Mouse (Mus musculus) CH12.LX (cell line): ENCODE measurements around the gene Atp8b3. TPM values are rescaled to one million over a fixed set of nuclear protein-coding genes. Genes with fewer than 3 reads are reported as not detected.

Experiments
- DNase-seq: peaks from one replicate; pipeline ENCODE4 v3.0.0-alpha.2; 2013; ENCODE audit errors: extremely low read depth
- H3K27ac ChIP-seq: 2 replicates; pipeline ENCODE4 v1.5.1; 2012; ENCODE audit warnings: low read depth, mild to moderate bottlenecking, control low read depth, moderate library complexity; ENCODE audit not compliant: insufficient read depth
- H3K27me3 ChIP-seq: replicated peaks from 2 replicates; pipeline ENCODE3; 2012; ENCODE audit warnings: inconsistent platforms
- H3K36me3 ChIP-seq, 2 experiments: replicated peaks in 1 of 2; 2 replicates each; pipeline versions ENCODE3 to v1.6.1; 2012; ENCODE audit warnings: inconsistent platforms in 1 of 2, low read length in 1 of 2, mild to moderate bottlenecking in 1 of 2, mixed read lengths in 1 of 2, moderate library complexity in 1 of 2; ENCODE audit not compliant: control insufficient read depth in 1 of 2, insufficient read depth in 1 of 2
- H3K4me1 ChIP-seq, 2 experiments: 2 replicates each; pipeline ENCODE4 v1.6.1; 2012; ENCODE audit warnings: inconsistent platforms in 1 of 2, moderate library complexity in 1 of 2; ENCODE audit not compliant: insufficient read depth in 2 of 2, control insufficient read depth in 1 of 2
- H3K4me2 ChIP-seq: 2 replicates; pipeline ENCODE4 v1.6.1; 2012; ENCODE audit warnings: low read depth, mild to moderate bottlenecking, control low read depth; ENCODE audit not compliant: poor library complexity, insufficient read depth, severe bottlenecking
- H3K4me3 ChIP-seq, 3 experiments: fragments of 150-350 bp in 1 of 3; sonication (generic) in 1 of 3; replicated peaks in 1 of 3; 2 replicates each; pipeline versions ENCODE3 to v1.5.1; 2011 to 2012; ENCODE audit warnings: low read depth in 2 of 3, low read length in 2 of 3, mild to moderate bottlenecking in 2 of 3, moderate library complexity in 2 of 3, control low read depth in 1 of 3, improper control_type of control experiment in 1 of 3, inconsistent platforms in 1 of 3, mixed read lengths in 1 of 3; ENCODE audit not compliant: poor library complexity in 1 of 3
- H3K79me2 ChIP-seq: replicated peaks from 2 replicates; pipeline ENCODE4 v1.6.1; 2012; ENCODE audit warnings: mild to moderate bottlenecking, moderate library complexity; ENCODE audit not compliant: control insufficient read depth, poor library complexity, insufficient read depth, severe bottlenecking; ENCODE audit errors: extremely low read depth
- H3K9ac ChIP-seq: 2 replicates; pipeline ENCODE4 v1.6.1; 2012; ENCODE audit warnings: low read depth, mild to moderate bottlenecking, control low read depth, moderate library complexity; ENCODE audit not compliant: insufficient read depth
- H3K9me3 ChIP-seq: replicated peaks from 2 replicates; pipeline ENCODE3; 2012; ENCODE audit warnings: low read length, inconsistent platforms, mixed read lengths
- BHLHE40 ChIP-seq: IDR thresholded peaks from 2 replicates; pipeline ENCODE4 v1.6.1; 2011; ENCODE audit warnings: mild to moderate bottlenecking, low read depth, low read length, improper control_type of control experiment
- CHD2 ChIP-seq: IDR thresholded peaks from 2 replicates; pipeline ENCODE4 v1.6.1; 2011; ENCODE audit warnings: low read length, improper control_type of control experiment
- CTCF ChIP-seq, 2 experiments: IDR thresholded peaks in 1 of 2; conservative IDR thresholded peaks in 1 of 2; 2 replicates each; pipeline ENCODE4 v1.5.1; 2011 to 2012; ENCODE audit warnings: low read depth in 2 of 2, low read length in 2 of 2, improper control_type of control experiment in 1 of 2, inconsistent platforms in 1 of 2, mild to moderate bottlenecking in 1 of 2, moderate library complexity in 1 of 2
- E2F4 ChIP-seq: IDR thresholded peaks from 2 replicates; pipeline ENCODE4 v1.6.1; 2011; ENCODE audit warnings: low read depth, low read length, improper control_type of control experiment; ENCODE audit not compliant: insufficient replicate concordance
- EP300 ChIP-seq: IDR thresholded peaks from 2 replicates; pipeline ENCODE4 v1.6.1; 2011; ENCODE audit warnings: low read length, improper control_type of control experiment
- ETS1 ChIP-seq: conservative IDR thresholded peaks from 2 replicates; pipeline ENCODE4 v1.6.1; 2012; ENCODE audit warnings: low read depth, mild to moderate bottlenecking, inconsistent platforms, low read length, improper control_type of control experiment, moderate library complexity
- IRF4 ChIP-seq: IDR thresholded peaks from 2 replicates; pipeline ENCODE4 v1.6.1; 2014; ENCODE audit warnings: low read depth, mild to moderate bottlenecking, inconsistent platforms, low read length, improper control_type of control experiment
- JUND ChIP-seq: conservative IDR thresholded peaks from 2 replicates; pipeline ENCODE4 v1.6.1; 2011; ENCODE audit warnings: low read depth, low read length, improper control_type of control experiment
- MAX ChIP-seq: IDR thresholded peaks from 2 replicates; pipeline ENCODE4 v1.6.1; 2011; ENCODE audit warnings: low read length, improper control_type of control experiment
- NELFE ChIP-seq: IDR thresholded peaks from 2 replicates; pipeline ENCODE4 v1.6.1; 2011; ENCODE audit warnings: low read depth, low read length, improper control_type of control experiment
- NRF1 ChIP-seq: IDR thresholded peaks from 2 replicates; pipeline ENCODE4 v1.6.1; 2014; ENCODE audit warnings: low read depth, mild to moderate bottlenecking, inconsistent platforms, low read length, improper control_type of control experiment, moderate library complexity
- PAX5 ChIP-seq: IDR thresholded peaks from 2 replicates; pipeline ENCODE4 v1.6.1; 2012; ENCODE audit warnings: low read length, inconsistent platforms, mixed read lengths
- POLR2A ChIP-seq: IDR thresholded peaks from 2 replicates; pipeline ENCODE4 v1.6.1; 2011; ENCODE audit warnings: low read depth, mild to moderate bottlenecking, improper control_type of control experiment, low read length
- RAD21 ChIP-seq: IDR thresholded peaks from 2 replicates; pipeline ENCODE4 v1.6.1; 2011; ENCODE audit warnings: low read depth, mild to moderate bottlenecking, low read length, improper control_type of control experiment, moderate library complexity
- RCOR1 ChIP-seq: conservative IDR thresholded peaks from 2 replicates; pipeline ENCODE4 v1.6.1; 2012; ENCODE audit warnings: low read depth, mild to moderate bottlenecking, inconsistent platforms, low read length, improper control_type of control experiment
- SMC3 ChIP-seq: IDR thresholded peaks from 2 replicates; pipeline ENCODE4 v1.6.1; 2011; ENCODE audit warnings: low read depth, low read length, improper control_type of control experiment
- TCF12 ChIP-seq: IDR thresholded peaks from 2 replicates; pipeline ENCODE4 v1.6.1; 2014; ENCODE audit warnings: low read depth, mild to moderate bottlenecking, inconsistent platforms, low read length, improper control_type of control experiment
- UBTF ChIP-seq: IDR thresholded peaks from 2 replicates; pipeline ENCODE4 v1.6.1; 2012; ENCODE audit warnings: low read depth, mild to moderate bottlenecking, inconsistent platforms, low read length, improper control_type of control experiment, moderate library complexity
- USF1 ChIP-seq: IDR thresholded peaks from 2 replicates; pipeline ENCODE4 v1.6.1; 2014; ENCODE audit warnings: low read depth, mild to moderate bottlenecking, inconsistent platforms, low read length, improper control_type of control experiment
- ZC3H11A ChIP-seq: IDR thresholded peaks from 2 replicates; pipeline ENCODE4 v1.6.1; 2012; ENCODE audit warnings: low read depth, mild to moderate bottlenecking, inconsistent platforms, low read length, improper control_type of control experiment
- dilution Hi-C: fragments of 300-500 bp; cut with MboI; formaldehyde crosslinking; loops from 2 replicates; pipeline ENCODE4 v1.14.3; 2020; ENCODE audit warnings: low sequenced_read_pairs; ENCODE audit not compliant: extremely low pct_unique_long_range_greater_than_20kb, extremely low pct_ligation_motif_present
- in situ Hi-C: fragments of 300-500 bp; cut with MboI; formaldehyde crosslinking; loops from 3 replicates; pipeline ENCODE4 v1.14.3; 2019; ENCODE audit warnings: low sequenced_read_pairs, low pct_ligation_motif_present, low pct_unique_long_range_greater_than_20kb, mixed read lengths
- polyA plus RNA-seq: library from polyadenylated mRNA; unstranded; fragments of >175 nt; gene quantifications from 2 replicates; pipeline ENCODE4 v1.2.1, GENCODE M21; 2012; ENCODE audit warnings: low read depth; ENCODE audit not compliant: insufficient read length
- total RNA-seq, 2 experiments: library from RNA; depleted of rRNA; stranded (reverse); fragments of 300-350 nt in 1 of 2; fragments of >200 nt in 1 of 2; gene quantifications; 2 replicates each; pipeline ENCODE4 v1.2.3; 2012 to 2014

Gene Atp8b3
- total and polyA plus RNA-seq, 3 experiments, result 0.08 to 0.27 (median 0.21) TPM

GRCm38 (mm10) chr10:80549279-80549678, 10.4 kb upstream of the Atp8b3 start:
- in situ Hi-C loops, result no loop called here
- peaks cover 63 to 94% of the 10 kb centered on the region in 2 experiments for H3K36me3 ChIP-seq
- dilution Hi-C loops, result no loop called here

DNA sequence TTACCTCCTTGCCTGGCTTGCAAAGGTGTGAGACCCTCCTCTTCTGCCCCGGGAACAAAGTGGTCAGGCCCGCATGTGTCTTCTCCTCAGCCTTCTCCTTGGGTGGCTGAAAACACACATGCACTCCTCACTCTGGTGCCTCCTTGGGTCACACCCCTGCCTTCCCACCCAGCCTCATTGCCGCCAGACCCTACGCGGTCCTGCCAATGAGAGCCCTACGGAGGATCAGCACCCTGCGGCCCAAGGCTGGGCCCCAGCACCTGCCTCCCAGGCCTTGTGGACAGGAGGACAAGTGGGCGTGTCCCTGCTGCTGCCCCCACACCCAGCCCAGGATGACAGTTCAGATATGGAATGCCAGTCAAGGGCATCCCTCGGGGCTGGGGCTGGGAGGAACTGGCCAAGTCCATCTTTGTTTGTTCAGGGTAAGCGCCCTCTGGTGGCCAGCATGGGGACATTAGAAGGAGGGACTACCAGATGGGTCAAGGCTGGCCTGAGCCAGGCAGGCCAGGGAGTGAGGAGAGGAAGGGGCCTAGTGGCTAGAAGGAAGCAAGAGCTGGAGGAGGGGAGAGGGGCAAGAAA, 9.6 kb upstream of the Atp8b3 start:
- H3K27ac ChIP-seq, result no peak overlapping the region
- H3K36me3 ChIP-seq, result peaks cover 71 to 94% of the 10 kb centered on the region in 2 experiments
- no peak overlapping the region for H3K4me3 ChIP-seq
- peaks cover 0 to 6% of the 10 kb centered on the region in 2 experiments; a peak in 2 of 4 replicates for H3K4me1 ChIP-seq
- H3K27me3 ChIP-seq, result no peaks in the 10 kb centered on the region
- H3K79me2 ChIP-seq, result peaks cover 9% of the 10 kb centered on the region; the same call in 1 of the 2 replicates
- in situ Hi-C loops (no loop called here), dilution Hi-C loops (no loop called here)
- TF ChIP-seq SMC3 (peak; percentile 71), RAD21 (peak; percentile 10), CTCF (conservative IDR thresholded peaks at IDR 0.05 in 1 of 2, IDR thresholded peaks at IDR 0.05 in 1 of 2; ENCODE audit: low read depth in 2 of 2, low read length in 2 of 2) (peak; percentile 10 to 70; a peak in 2 of 4 replicates), USF1 (no peak), IRF4 (0 out of 2 replicates have a peak, but pooled peaks have one; percentile 14)
- no peak overlapping the region for H3K4me2 ChIP-seq
- H3K9me3 ChIP-seq, result no peaks in the 10 kb centered on the region
- peak; percentile 30 for DNase-seq
- H3K9ac ChIP-seq, result no peak overlapping the region

More at GRCm38 (mm10) chr10:80549279-80549678, 10.4 kb upstream of the Atp8b3 start:
- DNase-seq, result no peak
- no peak overlapping the region for H3K4me2 ChIP-seq
- TF ChIP-seq EP300, result no peak
- no peak for TF ChIP-seq USF1
- TF ChIP-seq TCF12, result no peak
- no peak for TF ChIP-seq E2F4
- TF ChIP-seq ETS1, result no peak
- TF ChIP-seq UBTF, result no peak
- TF ChIP-seq PAX5, result no peak
- H3K9ac ChIP-seq, result no peak overlapping the region
- H3K4me1 ChIP-seq, result peaks cover 0 to 6% of the 10 kb centered on the region in 2 experiments; a peak in 2 of 4 replicates
- peaks cover 10% of the 10 kb centered on the region for H3K79me2 ChIP-seq
- H3K9me3 ChIP-seq, result no peaks in the 10 kb centered on the region
- H3K27me3 ChIP-seq, result no peaks in the 10 kb centered on the region
- H3K27ac ChIP-seq, result no peak overlapping the region
- no peak overlapping the region for H3K4me3 ChIP-seq

GRCm38 (mm10) chr10:80547539-80547938, 8.6 kb upstream of the Atp8b3 start:
- dilution Hi-C loops, result no loop called here

More at GRCm38 (mm10) chr10:80547539-80547938, 8.6 kb upstream of the Atp8b3 start:
- Histone ChIP-seq H3K79me2 (peaks cover 5% of the 10 kb centered on the region; the same call in 1 of the 2 replicates), H3K36me3 (peaks cover 80 to 95% of the 10 kb centered on the region in 2 experiments), H3K4me3 (no peak overlapping the region), H3K27me3 (no peaks in the 10 kb centered on the region), H3K9me3 (no peaks in the 10 kb centered on the region), H3K9ac (no peak overlapping the region), H3K4me2 (no peak overlapping the region), H3K4me1 (peaks cover 0 to 6% of the 10 kb centered on the region in 2 experiments; a peak in 1 of 4 replicates), H3K27ac (no peak overlapping the region)
- DNase-seq, result no peak
- no peak for TF ChIP-seq POLR2A
- no peak for TF ChIP-seq CHD2
- TF ChIP-seq JUND, result no peak
- no peak for TF ChIP-seq E2F4
- no peak for TF ChIP-seq RCOR1
- TF ChIP-seq NRF1, result no peak
- TF ChIP-seq TCF12, result no peak
- no peak for TF ChIP-seq EP300
- TF ChIP-seq NELFE, result no peak
- no peak for TF ChIP-seq MAX
- no peak for TF ChIP-seq ZC3H11A
- no peak for TF ChIP-seq CTCF (conservative IDR thresholded peaks at IDR 0.05 in 1 of 2, IDR thresholded peaks at IDR 0.05 in 1 of 2; ENCODE audit: low read depth in 2 of 2, low read length in 2 of 2)
- TF ChIP-seq BHLHE40, result no peak
- in situ Hi-C loops, result no loop called here
